Mouse (Mus musculus) lung, postnatal 14 days (tissue): ENCODE results near the gene Plekho1.

ENCODE experiments used
- DNase-seq: peaks from one replicate; pipeline ENCODE4 v3.0.0; 2021

Gene Plekho1

GRCm38 (mm10) chr3:96001560-96001959, 5.8 kb upstream of the Plekho1 start:
- DNase-seq = no peak

- no peak for DNase-seq
Observed at GRCm38 (mm10) chr3:96000921-96001501, 5.2 kb upstream of the Plekho1 start.

- no peak for DNase-seq
Observed at GRCm38 (mm10) chr3:96000080-96000632, 4.4 kb upstream of the Plekho1 start.

GRCm38 (mm10) chr3:95999308-96000079, 3.7 kb upstream of the Plekho1 start:
- no peak for DNase-seq

- DNase-seq = no peak
Observed at GRCm38 (mm10) chr3:95997203-95997721, 1.5 kb upstream of the Plekho1 start.

- DNase-seq = no peak
Observed at GRCm38 (mm10) chr3:95996451-95997073, 761 bp upstream of the Plekho1 start.

- DNase-seq = peak; percentile 40
Observed at GRCm38 (mm10) chr3:95994975-95995801, 613 bp downstream of the Plekho1 start.

GRCm38 (mm10) chr3:95994381-95994846, 1.4 kb downstream of the Plekho1 start:
- peak; percentile 23 for DNase-seq

GRCm38 (mm10) chr3:95993881-95994280, 1.9 kb downstream of the Plekho1 start:
- DNase-seq = peak; percentile 41

GRCm38 (mm10) chr3:95992990-95993603, 2.7 kb downstream of the Plekho1 start:
- peak; percentile 34 for DNase-seq

GRCm38 (mm10) chr3:95990413-95990941, 5.3 kb downstream of the Plekho1 start:
- no peak for DNase-seq

GRCm38 (mm10) chr3:95988969-95989368, 6.8 kb downstream of the Plekho1 start:
- peak; percentile 73 for DNase-seq

GRCm38 (mm10) chr3:95988138-95988537, 7.7 kb downstream of the Plekho1 start:
- DNase-seq = no peak

GRCm38 (mm10) chr3:95987386-95988110, 8.3 kb downstream of the Plekho1 start:
- peak; percentile 29 for DNase-seq

GRCm38 (mm10) chr3:95986984-95987383, 8.8 kb downstream of the Plekho1 start:
- DNase-seq = no peak

GRCm38 (mm10) chr3:95986001-95986622, 9.7 kb downstream of the Plekho1 start:
- peak; percentile 38 for DNase-seq

GRCm38 (mm10) chr3:95985209-95986000, 10.4 kb downstream of the Plekho1 start:
- DNase-seq = peak; percentile 52

- no peak for DNase-seq
Observed at GRCm38 (mm10) chr3:95982129-95982528, 13.7 kb downstream of the Plekho1 start.

GRCm38 (mm10) chr3:95980276-95980970, 15.4 kb downstream of the Plekho1 start:
- no peak for DNase-seq
